Comparison of ENCODE assay signal across 8 mouse cellular contexts in genomic region chr19:32501414-32501813, GRCm38 (mm10). TPM values are rescaled to one million over a fixed set of nuclear protein-coding genes. Genes with fewer than 3 reads are reported as not detected.
DNase-seq lines count a peak whose midpoint lies in the region; ATAC-seq and TF ChIP-seq lines count a peak whose summit lies in the region.
"Had no signal": no experiment of that assay in that cellular context is flagged by ENCODE, and none has a peak within 500 bp of the region (broad histone marks: within the 10 kb centered on the region; RNA-seq: fewer than 3 reads in every experiment).

No protein-coding gene starts in this region.

- ATAC-seq in erythroid progenitor cell, adult 5-6 weeks (replicated peaks; ENCODE audit: low FRiP score, poor library complexity, severe bottlenecking): peak; percentile 72; the same call in 1 of the 2 replicates

- intact Hi-C loops in left cerebral cortex, adult 2 months (cut with DNase I): no loop called here
- intact Hi-C loops in left cerebral cortex, postnatal 10 days (cut with DNase I): loop anchor here (5.0 kb wide), 2 partner anchors 176 to 191 kb away; no protein-coding TSS in a partner anchor

- H3K27ac ChIP-seq in left cerebral cortex, adult 2 months: no peak overlapping the region

- peak; percentile 81 for TF ChIP-seq CTCF in left cerebral cortex, adult 2 months (IDR thresholded peaks at IDR 0.05)

- no peak overlapping the region for H3K4me3 ChIP-seq in left cerebral cortex, adult 2 months

- no peak for DNase-seq in left cerebral cortex, adult 2 months (ENCODE audit: extremely low spot score in 1 of 2, low spot score in 2 of 2)
- no peak for DNase-seq in left cerebral cortex, postnatal 10 days (ENCODE audit: extremely low spot score in 1 of 2, low spot score in 2 of 2)
- DNase-seq in Muller cell, postnatal 12 days (ENCODE audit: inconsistent ontology term): peak; percentile 18
- peak; percentile 62 for DNase-seq in naive thymus-derived CD4-positive, alpha-beta T cell, adult 2 months (ENCODE audit: low read depth)
- DNase-seq in adrenal gland, adult 8-10 months: no peak
- DNase-seq in natural killer cell, adult 2 months (ENCODE audit: low spot score in 2 of 2): no peak
- DNase-seq: thymus, postnatal 36 days had no signal

RNA-seq across cellular contexts. Expression of gene Minpp1, which starts 15.8 kb away (rescaled TPM):
- 10 to 100 TPM; 66.3 to 71.3 TPM for total RNA-seq in left cerebral cortex, adult 2 months (2021)
- total RNA-seq in left cerebral cortex, postnatal 10 days (2021): 10 to 100 TPM; 66.1 to 71.3 TPM
- total RNA-seq in erythroid progenitor cell, adult 5-6 weeks (2015; ENCODE audit: low replicate concordance): 55.3 and 67.4 TPM in 2 replicates
- total RNA-seq in erythroid progenitor cell, adult 5-6 weeks (2017; ENCODE audit: low replicate concordance): 49.5 and 71.1 TPM in 2 replicates
- 10 to 100 TPM; 36.3 to 47.2 (median 39.0) TPM for total RNA-seq in adrenal gland, adult 8-10 months (2022)

RNA-seq across cellular contexts. Expression of gene Rpl9-ps6, which starts 35.0 kb away (rescaled TPM):
- total RNA-seq in left cerebral cortex, adult 2 months (2021): 10 to 100 TPM; 29.3 to 40.0 TPM
- total RNA-seq in left cerebral cortex, postnatal 10 days (2021): 10 to 100 TPM; 24.1 to 32.5 TPM
- 84.7 and 123 TPM in 2 replicates for total RNA-seq in erythroid progenitor cell, adult 5-6 weeks (2015; ENCODE audit: low replicate concordance)
- total RNA-seq in erythroid progenitor cell, adult 5-6 weeks (2017; ENCODE audit: low replicate concordance): 19.6 and 57.5 TPM in 2 replicates
- 10 to 100 TPM; 44.4 to 58.7 (median 53.0) TPM for total RNA-seq in adrenal gland, adult 8-10 months (2022)

Comparison
In these comparisons a context has a peak if more than half of its experiments do, and no peak if none do; other contexts are left out.
1. DNase-seq: peak in Muller cell, postnatal 12 days (single experiment) and naive thymus-derived CD4-positive, alpha-beta T cell, adult 2 months (single experiment); none in left cerebral cortex, adult 2 months (0 of 2), left cerebral cortex, postnatal 10 days (0 of 2), adrenal gland, adult 8-10 months (single experiment) and natural killer cell, adult 2 months (0 of 2).